Mouse (Mus musculus) midbrain, embryonic 13.5 days (tissue): ENCODE measurements around the gene Slc1a2. TPM values are rescaled to one million over a fixed set of nuclear protein-coding genes. Genes with fewer than 3 reads are reported as not detected.

ENCODE experiments used
- ATAC-seq: fragments of 200-750 bp; cut with Nextera tagmentation; 2 replicates; pipeline ENCODE4 v1.8.0; 2017; ENCODE audit warnings: mild to moderate bottlenecking, moderate TSS enrichment, moderate library complexity
- H3K27ac ChIP-seq: fragments of 300-500 bp; sonication (generic); 2 replicates; pipeline ENCODE4 v1.5.1; 2015; ENCODE audit warnings: inconsistent platforms, mild to moderate bottlenecking, moderate library complexity
- H3K27me3 ChIP-seq: fragments of 300-500 bp; sonication (generic); 2 replicates; pipeline ENCODE4 v1.6.1; 2015; ENCODE audit warnings: mild to moderate bottlenecking, inconsistent platforms
- H3K36me3 ChIP-seq: fragments of 300-500 bp; sonication (generic); 2 replicates; pipeline ENCODE4 v1.6.1; 2015; ENCODE audit warnings: mild to moderate bottlenecking, inconsistent platforms
- H3K4me1 ChIP-seq: fragments of 300-500 bp; sonication (generic); replicated peaks from 2 replicates; pipeline ENCODE4 v1.6.1; 2015; ENCODE audit warnings: inconsistent platforms
- H3K4me2 ChIP-seq: fragments of 300-500 bp; sonication (generic); replicated peaks from 2 replicates; pipeline ENCODE4 v1.6.1; 2015; ENCODE audit warnings: moderate library complexity, mild to moderate bottlenecking, inconsistent platforms
- H3K4me3 ChIP-seq: fragments of 300-500 bp; sonication (generic); replicated peaks from 2 replicates; pipeline ENCODE4 v1.5.1; 2015; ENCODE audit warnings: mild to moderate bottlenecking, inconsistent platforms
- H3K9ac ChIP-seq: fragments of 300-500 bp; sonication (generic); replicated peaks from 2 replicates; pipeline ENCODE4 v1.6.1; 2015; ENCODE audit warnings: mild to moderate bottlenecking, inconsistent platforms
- H3K9me3 ChIP-seq: fragments of 300-500 bp; sonication (generic); 2 replicates; pipeline ENCODE4 v1.6.1; 2016; ENCODE audit warnings: mild to moderate bottlenecking, inconsistent platforms
- WGBS: fragments of 180-500 bp; shearing (Covaris S2); methylation state at CpG from one replicate; pipeline ENCODE4 v1.1.7; 2015; 5-methylcytosine and 5-hydroxymethylcytosine counted together
- polyA plus RNA-seq: library from polyadenylated mRNA; unstranded; fragments of >200 nt; fragmentation: Nextera tagmentation; extraction: Ambion mirVana; gene quantifications from 2 replicates; pipeline ENCODE4 v1.2.1, GENCODE M21; 2015

Slc1a2 gene
- polyA plus RNA-seq, 1 experiment from 2014 or later, result 20.5 TPM

- WGBS, result 77% methylated on average over 1 of the region's 1 CpGs
- H3K36me3 ChIP-seq, result peaks cover 30% of the 10 kb centered on the region
- H3K4me2 ChIP-seq, result no peak overlapping the region
- H3K27ac ChIP-seq, result no peak overlapping the region
- H3K4me1 ChIP-seq, result no peaks in the 10 kb centered on the region
- no peaks in the 10 kb centered on the region for H3K9me3 ChIP-seq
- no peak overlapping the region for H3K4me3 ChIP-seq
- ATAC-seq, result no peak
- H3K9ac ChIP-seq, result no peak overlapping the region
- no peaks in the 10 kb centered on the region for H3K27me3 ChIP-seq
These were observed 93.4 kb downstream of the Slc1a2 start for GRCm38 (mm10) chr2:102751846-102752245.

DNA sequence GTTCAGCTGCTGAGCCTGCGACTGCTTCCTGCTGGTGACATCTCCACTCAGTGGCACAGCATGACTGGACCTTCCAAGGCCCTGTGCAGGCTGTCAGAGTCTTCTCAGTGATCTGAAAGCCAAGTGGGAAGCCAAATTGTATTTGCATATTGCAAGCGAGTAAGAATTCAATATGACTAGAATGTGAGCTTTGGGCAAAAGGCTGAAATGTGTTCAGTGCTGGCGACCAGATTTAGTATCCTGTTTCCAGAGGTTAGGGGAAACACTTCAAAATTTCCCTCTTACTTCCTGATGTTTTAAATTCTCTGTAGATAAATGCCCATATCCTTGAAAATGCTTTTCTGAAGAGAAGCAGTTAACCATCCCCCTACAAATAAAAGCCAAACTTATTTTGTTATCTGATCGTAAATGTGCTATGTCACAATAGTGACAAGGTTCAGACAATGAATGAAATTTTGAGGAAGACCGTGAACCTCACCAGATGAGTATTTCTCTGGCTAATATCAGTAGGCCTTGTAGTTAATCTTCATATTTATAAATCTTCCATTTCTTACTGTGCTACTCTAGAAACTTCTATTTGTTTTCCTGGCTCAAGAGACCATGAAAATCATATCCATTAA, 98.9 kb downstream of the Slc1a2 start:
- no peaks in the 10 kb centered on the region for H3K4me1 ChIP-seq
- H3K4me3 ChIP-seq, result no peak overlapping the region
- no peak overlapping the region for H3K9ac ChIP-seq
- no peak for ATAC-seq
- no peaks in the 10 kb centered on the region for H3K9me3 ChIP-seq
- no peak overlapping the region for H3K27ac ChIP-seq
- 81% methylated on average over 5 of the region's 5 CpGs for WGBS
- no peak overlapping the region for H3K4me2 ChIP-seq
- H3K36me3 ChIP-seq, result peaks cover 28% of the 10 kb centered on the region
- H3K27me3 ChIP-seq, result no peaks in the 10 kb centered on the region

- ATAC-seq, result no peak
- H3K9ac ChIP-seq, result no peak overlapping the region
- WGBS, result 87% methylated on average over 5 of the region's 5 CpGs
- H3K9me3 ChIP-seq, result no peaks in the 10 kb centered on the region
- H3K36me3 ChIP-seq, result peaks cover 42% of the 10 kb centered on the region
- no peak overlapping the region for H3K4me3 ChIP-seq
- no peaks in the 10 kb centered on the region for H3K4me1 ChIP-seq
- no peaks in the 10 kb centered on the region for H3K27me3 ChIP-seq
- no peak overlapping the region for H3K27ac ChIP-seq
- H3K4me2 ChIP-seq, result no peak overlapping the region
These were observed 101.0 kb downstream of the Slc1a2 start for GRCm38 (mm10) chr2:102759479-102759878.

DNA sequence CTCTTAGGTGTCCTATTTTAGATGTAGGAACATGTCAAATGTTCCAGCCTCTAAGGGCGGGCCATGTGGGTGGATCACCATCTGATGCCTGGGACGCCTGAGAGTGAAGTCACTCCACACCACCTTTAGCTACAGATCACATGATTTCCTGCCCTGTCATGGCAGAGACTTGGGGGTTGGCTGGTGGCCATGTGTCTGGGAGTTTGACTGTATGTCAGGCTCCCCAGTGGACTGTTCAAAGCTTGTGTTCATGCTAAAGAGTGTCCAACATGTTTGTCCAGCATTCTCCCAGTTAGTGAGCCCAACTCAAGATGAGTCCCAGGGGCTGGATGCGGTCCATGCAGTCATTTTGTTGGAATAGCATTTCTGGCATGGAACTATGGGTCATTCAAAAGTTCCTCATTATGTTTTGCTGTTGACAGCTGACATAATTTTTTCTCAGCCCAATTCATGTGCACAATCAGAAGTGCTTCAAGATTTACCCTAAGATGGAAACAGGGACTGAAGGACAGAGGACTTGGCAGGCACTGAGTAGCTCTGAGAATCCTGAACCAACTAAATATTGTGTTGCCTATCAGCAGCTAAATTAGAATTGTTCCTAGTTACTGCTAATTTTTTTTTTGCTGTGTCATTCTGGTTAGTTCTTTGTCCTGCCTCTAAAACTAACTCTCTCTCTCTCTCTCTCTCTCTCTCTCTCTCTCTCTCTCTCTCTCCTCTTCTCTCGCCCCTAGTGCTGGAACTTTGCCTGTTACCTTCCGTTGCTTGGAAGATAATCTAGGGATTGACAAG, 102.0 kb downstream of the Slc1a2 start:
- Histone ChIP-seq H3K9me3 (no peaks in the 10 kb centered on the region), H3K27me3 (no peaks in the 10 kb centered on the region), H3K9ac (no peak overlapping the region), H3K36me3 (peaks cover 49% of the 10 kb centered on the region), H3K4me3 (no peak overlapping the region), H3K4me1 (no peaks in the 10 kb centered on the region), H3K27ac (no peak overlapping the region), H3K4me2 (no peak overlapping the region)
- no peak for ATAC-seq
- WGBS, result 82% methylated on average over 5 of the region's 5 CpGs

GRCm38 (mm10) chr2:102763176-102763575, 104.7 kb downstream of the Slc1a2 start:
- Histone ChIP-seq H3K36me3 (peaks cover 58% of the 10 kb centered on the region), H3K9ac (no peak overlapping the region), H3K4me1 (no peaks in the 10 kb centered on the region), H3K4me2 (no peak overlapping the region), H3K9me3 (no peaks in the 10 kb centered on the region), H3K27me3 (no peaks in the 10 kb centered on the region), H3K4me3 (no peak overlapping the region), H3K27ac (no peak overlapping the region)
- ATAC-seq, result no peak
- 91% methylated on average over 3 of the region's 3 CpGs for WGBS

- ATAC-seq, result no peak
- Histone ChIP-seq H3K27me3 (no peaks in the 10 kb centered on the region), H3K9me3 (no peaks in the 10 kb centered on the region), H3K4me1 (no peaks in the 10 kb centered on the region), H3K9ac (no peak overlapping the region), H3K36me3 (peaks cover 65% of the 10 kb centered on the region), H3K27ac (no peak overlapping the region), H3K4me2 (no peak overlapping the region), H3K4me3 (no peak overlapping the region)
- 78% methylated on average over 2 of the region's 2 CpGs for WGBS
These were observed 105.5 kb downstream of the Slc1a2 start for GRCm38 (mm10) chr2:102763991-102764390.

GRCm38 (mm10) chr2:102764602-102765374, 106.3 kb downstream of the Slc1a2 start:
- Histone ChIP-seq H3K4me3 (no peak overlapping the region), H3K9me3 (no peaks in the 10 kb centered on the region), H3K36me3 (peaks cover 73% of the 10 kb centered on the region), H3K4me2 (no peak overlapping the region), H3K27me3 (no peaks in the 10 kb centered on the region), H3K4me1 (no peaks in the 10 kb centered on the region), H3K27ac (no peak overlapping the region), H3K9ac (no peak overlapping the region)
- WGBS, result 87% methylated on average over 8 of the region's 8 CpGs
- no peak for ATAC-seq

- H3K9me3 ChIP-seq, result no peaks in the 10 kb centered on the region
- no peaks in the 10 kb centered on the region for H3K27me3 ChIP-seq
- WGBS, result 89% methylated on average over 3 of the region's 3 CpGs
- H3K4me1 ChIP-seq, result no peaks in the 10 kb centered on the region
- H3K9ac ChIP-seq, result no peak overlapping the region
- no peak overlapping the region for H3K4me2 ChIP-seq
- H3K36me3 ChIP-seq, result peaks cover 63% of the 10 kb centered on the region
- no peak for ATAC-seq
- H3K4me3 ChIP-seq, result no peak overlapping the region
- no peak overlapping the region for H3K27ac ChIP-seq
These were observed 109.8 kb downstream of the Slc1a2 start for GRCm38 (mm10) chr2:102768267-102768666.

DNA sequence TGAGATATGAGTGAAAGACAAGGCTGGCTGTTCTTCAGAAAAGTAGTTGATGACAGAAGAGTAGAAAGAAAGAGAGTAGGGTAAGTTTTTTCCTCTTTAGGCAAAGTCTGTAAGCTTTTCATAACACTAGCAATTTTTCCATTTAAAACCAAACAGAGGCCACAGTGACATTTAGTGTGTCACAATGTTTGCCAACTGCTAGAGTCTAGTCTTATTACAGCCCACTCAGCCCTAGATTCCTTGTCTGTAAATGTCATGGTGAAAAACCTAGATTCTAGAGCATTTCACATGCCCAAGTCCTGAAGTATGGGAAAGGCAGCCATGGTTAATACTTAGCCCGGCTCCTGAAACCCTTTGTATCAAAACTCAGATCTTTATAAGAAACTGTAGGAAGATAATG, 112.8 kb downstream of the Slc1a2 start:
- Histone ChIP-seq H3K4me1 (no peaks in the 10 kb centered on the region), H3K27me3 (no peaks in the 10 kb centered on the region), H3K27ac (no peak overlapping the region), H3K4me3 (no peak overlapping the region), H3K9ac (no peak overlapping the region), H3K4me2 (no peak overlapping the region), H3K36me3 (peaks cover 59% of the 10 kb centered on the region), H3K9me3 (no peaks in the 10 kb centered on the region)
- no peak for ATAC-seq
- 97% methylated on average over 1 of the region's 1 CpGs for WGBS

DNA sequence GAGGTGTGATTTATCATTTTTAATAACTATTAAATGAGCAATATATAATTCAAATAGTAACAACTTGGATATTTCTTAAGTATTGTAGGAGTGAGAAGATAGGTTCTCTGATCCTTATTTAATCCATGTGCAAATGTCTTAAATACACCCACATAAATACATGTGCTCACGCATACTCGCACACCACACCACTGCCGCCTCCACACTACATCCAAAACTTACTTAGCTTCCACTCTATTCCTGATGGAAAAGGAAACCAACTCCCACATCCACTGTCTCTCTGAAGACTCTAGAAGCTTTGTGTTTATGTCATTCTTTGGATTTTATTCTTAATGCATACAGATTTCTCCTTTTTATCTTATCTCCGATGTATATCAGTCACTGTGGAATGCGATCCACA, 113.8 kb downstream of the Slc1a2 start:
- H3K4me2 ChIP-seq, result no peak overlapping the region
- 97% methylated on average over 5 of the region's 5 CpGs for WGBS
- H3K27ac ChIP-seq, result no peak overlapping the region
- peaks cover 60% of the 10 kb centered on the region for H3K36me3 ChIP-seq
- H3K4me3 ChIP-seq, result no peak overlapping the region
- H3K27me3 ChIP-seq, result no peaks in the 10 kb centered on the region
- ATAC-seq, result no peak
- H3K4me1 ChIP-seq, result no peaks in the 10 kb centered on the region
- no peak overlapping the region for H3K9ac ChIP-seq
- H3K9me3 ChIP-seq, result no peaks in the 10 kb centered on the region

DNA sequence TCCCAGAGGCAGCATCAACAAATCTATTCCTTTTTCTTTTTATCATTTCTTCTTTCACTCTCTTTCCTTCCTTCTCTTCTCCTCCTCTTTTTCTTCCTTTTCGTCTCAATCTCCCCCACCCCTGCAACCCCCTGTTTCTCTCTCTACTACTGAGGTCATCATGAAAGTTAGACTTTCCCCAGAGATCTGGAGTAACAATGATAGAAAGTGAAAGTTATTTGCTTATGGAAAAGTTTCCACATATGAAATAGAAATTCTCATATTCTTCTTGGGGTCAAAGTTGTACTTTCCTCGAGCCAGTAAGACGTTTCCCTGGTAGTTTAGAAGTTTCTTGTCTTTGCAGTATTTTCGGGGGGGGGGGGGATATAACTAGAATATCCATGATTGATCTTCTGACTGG, 116.2 kb downstream of the Slc1a2 start:
- H3K4me3 ChIP-seq, result no peak overlapping the region
- no peaks in the 10 kb centered on the region for H3K4me1 ChIP-seq
- peaks cover 51% of the 10 kb centered on the region for H3K36me3 ChIP-seq
- H3K9ac ChIP-seq, result no peak overlapping the region
- no peak overlapping the region for H3K27ac ChIP-seq
- ATAC-seq, result no peak
- 81% methylated on average over 4 of the region's 4 CpGs for WGBS
- no peak overlapping the region for H3K4me2 ChIP-seq
- no peaks in the 10 kb centered on the region for H3K27me3 ChIP-seq
- no peaks in the 10 kb centered on the region for H3K9me3 ChIP-seq

GRCm38 (mm10) chr2:102775561-102775960, 117.1 kb downstream of the Slc1a2 start:
- Histone ChIP-seq H3K4me2 (no peak overlapping the region), H3K9me3 (no peaks in the 10 kb centered on the region), H3K27me3 (no peaks in the 10 kb centered on the region), H3K27ac (no peak overlapping the region), H3K36me3 (peaks cover 52% of the 10 kb centered on the region), H3K9ac (no peak overlapping the region), H3K4me3 (no peak overlapping the region), H3K4me1 (no peaks in the 10 kb centered on the region)
- ATAC-seq, result no peak
- WGBS, result 64% methylated on average over 1 of the region's 1 CpGs
